Mouse (Mus musculus) ES-Bruce4 (cell line): Measurements from ENCODE around the gene Tgfbi.

Experiments
- CTCF ChIP-seq: IDR thresholded peaks from one replicate; pipeline ENCODE4 v1.8.1; 2011; ENCODE audit warnings: low read depth, low read length
- EP300 ChIP-seq: IDR thresholded peaks from 2 replicates; pipeline ENCODE4 v1.6.1; 2011; ENCODE audit warnings: low read depth, low read length; ENCODE audit not compliant: insufficient read depth

DNA sequence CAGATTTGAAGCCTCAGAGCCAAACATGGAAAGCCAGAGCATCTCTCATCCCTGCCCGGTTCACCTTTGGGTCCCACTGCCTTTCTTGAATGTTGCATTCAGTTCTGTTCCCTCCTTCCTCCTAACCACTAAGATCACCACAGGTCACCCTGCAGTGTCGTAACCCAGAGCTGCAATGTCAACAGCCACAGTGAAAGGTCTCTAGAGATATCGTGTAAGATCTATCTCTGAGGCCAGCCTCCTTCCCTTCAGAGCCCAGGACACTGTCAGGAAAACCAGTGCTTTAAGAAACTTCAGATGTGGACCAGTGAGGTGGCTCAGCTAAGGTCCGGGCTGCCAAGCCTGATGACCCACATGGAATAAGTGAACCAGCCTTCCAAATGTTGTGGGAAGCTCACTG lies 1.8 kb downstream of the Tgfbi start:
- TF ChIP-seq CTCF (no peak), EP300 (no peak)
